Mouse (Mus musculus): ENCODE results near the gene Scaf8.
A peak's percentile ranks its signal among the peaks of the same experiment; 100 is the strongest.

The Scaf8 gene

GRCm38 (mm10) chr17:3207529-3208240 is 92.9 kb downstream of the Scaf8 start:
- DNase-seq (ENCODE audit: low spot score): no peak

- DNase-seq (ENCODE audit: low spot score): no peak
Observed at GRCm38 (mm10) chr17:3208471-3208870, 93.7 kb downstream of the Scaf8 start.

GRCm38 (mm10) chr17:3209581-3209980 is 94.8 kb downstream of the Scaf8 start:
- no peak for DNase-seq (ENCODE audit: low spot score)

- DNase-seq (ENCODE audit: low spot score): no peak
Observed at GRCm38 (mm10) chr17:3210134-3210533, 95.4 kb downstream of the Scaf8 start.

- no peak for DNase-seq (ENCODE audit: low spot score)
Observed at GRCm38 (mm10) chr17:3212105-3212504, 97.3 kb downstream of the Scaf8 start.

GRCm38 (mm10) chr17:3212886-3213285 is 98.1 kb downstream of the Scaf8 start:
- DNase-seq (ENCODE audit: low spot score): no peak

- DNase-seq (ENCODE audit: low spot score): no peak
Observed at GRCm38 (mm10) chr17:3214852-3215251, 100.1 kb downstream of the Scaf8 start.

GRCm38 (mm10) chr17:3217023-3217422 is 102.3 kb downstream of the Scaf8 start:
- no peak for DNase-seq (ENCODE audit: low spot score)

GRCm38 (mm10) chr17:3218364-3218763 is 103.6 kb downstream of the Scaf8 start:
- DNase-seq (ENCODE audit: low spot score): no peak

- DNase-seq (ENCODE audit: low spot score): no peak
Observed at GRCm38 (mm10) chr17:3218916-3219315, 104.1 kb downstream of the Scaf8 start.

- no peak for DNase-seq (ENCODE audit: low spot score)
Observed at GRCm38 (mm10) chr17:3220201-3220600, 105.4 kb downstream of the Scaf8 start.

GRCm38 (mm10) chr17:3223071-3223470 is 108.3 kb downstream of the Scaf8 start:
- no peak for DNase-seq (ENCODE audit: low spot score)

- no peak for DNase-seq (ENCODE audit: low spot score)
Observed at GRCm38 (mm10) chr17:3223721-3224120, 108.9 kb downstream of the Scaf8 start.

- DNase-seq (ENCODE audit: low spot score): peak; percentile 93
Observed at GRCm38 (mm10) chr17:3224383-3225106, 109.8 kb downstream of the Scaf8 start.

- DNase-seq (ENCODE audit: low spot score): peak; percentile 69
Observed at GRCm38 (mm10) chr17:3230231-3231000, 115.6 kb downstream of the Scaf8 start.

- DNase-seq (ENCODE audit: low spot score): no peak
Observed at GRCm38 (mm10) chr17:3232626-3233025, 117.9 kb downstream of the Scaf8 start.

- no peak for DNase-seq (ENCODE audit: low spot score)
Observed at GRCm38 (mm10) chr17:3243672-3244071, 128.9 kb downstream of the Scaf8 start.

- DNase-seq (ENCODE audit: low spot score): no peak
Observed at GRCm38 (mm10) chr17:3244881-3245739, 130.3 kb downstream of the Scaf8 start.

- no peak for DNase-seq (ENCODE audit: low spot score)
Observed at GRCm38 (mm10) chr17:3246665-3247370, 132.0 kb downstream of the Scaf8 start.

All from testis, postnatal 10 days (tissue).